ENCODE assay signal across 28 mouse cellular contexts in genomic region chr11:68448356-68448755, GRCm38 (mm10). TPM values are rescaled to one million over a fixed set of nuclear protein-coding genes. Genes with fewer than 3 reads are reported as not detected.
A peak's percentile ranks its signal among the peaks of the same experiment; 100 is the strongest.
DNase-seq lines count a peak whose midpoint lies in the region; ATAC-seq and TF ChIP-seq lines count a peak whose summit lies in the region.
"Had no signal": no experiment of that assay in that cellular context is flagged by ENCODE, and none has a peak within 500 bp of the region (broad histone marks: within the 10 kb centered on the region; RNA-seq: fewer than 3 reads in every experiment).

No protein-coding gene starts in this region.

- no peak overlapping the region for H3ac ChIP-seq in C2C12 (ENCODE audit: control insufficient read depth, insufficient read length, low read depth)

- no peaks in the 10 kb centered on the region for H3K79me3 ChIP-seq in C2C12 (ENCODE audit: low read depth)

- H3K27me3 ChIP-seq in C2C12 (ENCODE audit: control insufficient read depth, insufficient read depth, insufficient read length): no peaks in the 10 kb centered on the region
- H3K27me3 ChIP-seq: embryonic facial prominence, embryonic 15.5 days; forebrain, embryonic 12.5 days; Patski had no signal

- H3K4me3 ChIP-seq in C2C12 (ENCODE audit: insufficient read depth, poor library complexity, severe bottlenecking): no peak overlapping the region
- no peak overlapping the region for H3K4me3 ChIP-seq in macrophage (ENCODE audit: inconsistent target)
- H3K4me3 ChIP-seq: embryonic facial prominence, embryonic 13.5 days; embryonic facial prominence, embryonic 15.5 days; erythroblast, embryonic 14.5 days; forebrain, embryonic 10.5 days; forebrain, embryonic 12.5 days had no signal

- peak overlapping the region; percentile 98 for H3K27ac ChIP-seq in macrophage
- H3K27ac ChIP-seq: embryonic facial prominence, embryonic 13.5 days; embryonic facial prominence, embryonic 15.5 days; forebrain, embryonic 10.5 days; forebrain, embryonic 12.5 days had no signal

- no peak for TF ChIP-seq CTCF in C2C12 (IDR thresholded peaks at IDR 0.05; ENCODE audit: control insufficient read depth, insufficient read depth, insufficient read length)

- H3K36me3 ChIP-seq in C2C12 (ENCODE audit: control insufficient read depth, insufficient read depth): no peaks in the 10 kb centered on the region
- peaks cover 3% of the 10 kb centered on the region; the same call in 1 of the 2 replicates for H3K36me3 ChIP-seq in macrophage (ENCODE audit: inconsistent target)
- H3K36me3 ChIP-seq: embryonic facial prominence, embryonic 13.5 days; embryonic facial prominence, embryonic 15.5 days; forebrain, embryonic 10.5 days; forebrain, embryonic 12.5 days; G1E had no signal

- H3K79me2 ChIP-seq in C2C12 (ENCODE audit: control insufficient read depth, insufficient read depth) (no peaks in the 10 kb centered on the region), macrophage (ENCODE audit: inconsistent target) (peaks cover 100% of the 10 kb centered on the region)

- no peak for ATAC-seq in inflammation-experienced regulatory T-cells, adult 6 months
- ATAC-seq: forebrain, embryonic 14.5 days; forebrain, embryonic 16.5 days; Patski had no signal

- 83% methylated on average over 7 of the region's 7 CpGs for WGBS in macrophage (ENCODE audit: missing documents)

- DNase-seq in CD4-positive helper T cell, adult 2 months (ENCODE audit: low read depth, low spot score): peak; percentile 55
- DNase-seq in T-cell, adult 2 months (ENCODE audit: low spot score): peak; percentile 24
- no peak for DNase-seq in liver
- no peak for DNase-seq in frontal cortex, adult 2 months (ENCODE audit: extremely low spot score in 1 of 2, low spot score in 1 of 2)
- no peak for DNase-seq in gastrocnemius, adult 8-10 months (ENCODE audit: low spot score in 2 of 2)
- DNase-seq: adrenal gland, adult 2 months; adrenal gland, postnatal 10 days; adrenal gland, postnatal 25 days; cerebellum, adult 11 months; cerebellum, adult 18-20 months; cerebellum, adult 8-10 months; cerebellum, adult 9-11 months; cerebellum, postnatal 14 days; cerebellum, postnatal 36 days; embryo, embryonic 11 days had no signal

TF ChIP-seq in C2C12, 6 proteins besides CTCF, POLR2A, EP300 and RAD21:
- peak; percentile 12 for TF ChIP-seq USF1 (IDR thresholded peaks at IDR 0.05; ENCODE audit: low read depth)
- TF ChIP-seq MAX (IDR thresholded peaks at IDR 0.05): no peak
- TF ChIP-seq FOSL1 (IDR thresholded peaks at IDR 0.05; ENCODE audit: insufficient read depth, low read length, poor library complexity, severe bottlenecking): no peak
- no peak for TF ChIP-seq MYOG (IDR thresholded peaks at IDR 0.05; ENCODE audit: control insufficient read depth, extremely low read depth, insufficient read length)
- no peak for TF ChIP-seq CEBPB (IDR thresholded peaks at IDR 0.05; ENCODE audit: low read depth)
TF ChIP-seq in C2C12: peak in this region for 1.

RNA-seq across cellular contexts. Expression of gene Pik3r5, which starts 16.4 kb away (rescaled TPM):
- polyA plus RNA-seq in C2C12 (2012; fragmentation: generic; extraction: Trizol) (0.89 TPM), macrophage (2018) (65.4 to 120 TPM (median 103 TPM) in 3 replicates)
- total RNA-seq in macrophage (2018; cell fraction: chromatin; rRNA removed): 1,000 to 10,000 TPM in 12 of 26 experiments, 100 to 1,000 TPM in 14; 297 to 1,526 (median 884) TPM
- total RNA-seq in macrophage (2018; cell fraction: cytosol; rRNA removed): 100 to 1,000 TPM; 121 to 414 (median 184) TPM
- 1,000 to 10,000 TPM in 4 of 26 experiments, 100 to 1,000 TPM in 22; 237 to 1,268 (median 592) TPM for total RNA-seq in macrophage (2018; cell fraction: nucleus; rRNA removed)
- 1.5 and 2.0 TPM in 2 replicates for polyA plus RNA-seq in frontal cortex, adult 2 months (2012; rRNA removed)
- total RNA-seq in gastrocnemius, adult 8-10 months (2022): under 1 TPM; 0.22 to 0.56 (median 0.43) TPM
- 10 to 100 TPM; 18.4 to 24.9 (median 20.6) TPM for polyA plus RNA-seq in inflammation-experienced regulatory T-cells, adult 6 months (2017; shearing (Covaris generic))

RNA-seq across cellular contexts. Expression of gene Ntn1, which starts 47.7 kb away (rescaled TPM):
- polyA plus RNA-seq in C2C12 (2012; fragmentation: generic; extraction: Trizol) (19.4 TPM), macrophage (2018) (1.2 to 1.6 TPM (median 1.5 TPM) in 3 replicates)
- 10 to 100 TPM in 8 of 26 experiments, 1 to 10 TPM in 18; 4.9 to 16.7 (median 8.2) TPM for total RNA-seq in macrophage (2018; cell fraction: chromatin; rRNA removed)
- total RNA-seq in macrophage (2018; cell fraction: cytosol; rRNA removed): 1 to 10 TPM; 1.6 to 3.6 (median 2.3) TPM
- total RNA-seq in macrophage (2018; cell fraction: nucleus; rRNA removed): 10 to 100 TPM in 1 of 26 experiments, 1 to 10 TPM in 25; 4.2 to 10.9 (median 6.1) TPM
- 6.0 and 6.2 TPM in 2 replicates for polyA plus RNA-seq in frontal cortex, adult 2 months (2012; rRNA removed)
- 1 to 10 TPM; 2.7 to 6.6 (median 4.9) TPM for total RNA-seq in gastrocnemius, adult 8-10 months (2022)
- polyA plus RNA-seq in inflammation-experienced regulatory T-cells, adult 6 months (2017; shearing (Covaris generic)): under 1 TPM; 0.13 to 0.31 (median 0.18) TPM
- total RNA-seq: common myeloid progenitor, adult 5-6 weeks had no signal
- polyA plus RNA-seq: erythroblast, embryonic 14.5 days; G1E had no signal

RNA-seq across cellular contexts. Expression of gene Pik3r6, which starts 54.5 kb away (rescaled TPM):
- polyA plus RNA-seq in C2C12 (2012; fragmentation: generic; extraction: Trizol) (not detected), macrophage (2018) (6.7 to 17.9 TPM (median 11.0 TPM) in 3 replicates)
- total RNA-seq in macrophage (2018; cell fraction: chromatin; rRNA removed): 100 to 1,000 TPM in 15 of 26 experiments, 10 to 100 TPM in 11; 40.3 to 163 (median 108) TPM
- total RNA-seq in macrophage (2018; cell fraction: cytosol; rRNA removed): 10 to 100 TPM in 19 of 26 experiments, 1 to 10 TPM in 7; 6.1 to 19.6 (median 11.9) TPM
- total RNA-seq in macrophage (2018; cell fraction: nucleus; rRNA removed): 100 to 1,000 TPM in 1 of 26 experiments, 10 to 100 TPM in 25; 23.2 to 107 (median 61.3) TPM
- polyA plus RNA-seq in frontal cortex, adult 2 months (2012; rRNA removed): 2.8 and 2.9 TPM in 2 replicates
- 1 to 10 TPM in 1 of 4 experiments, under 1 TPM in 3; 0.58 to 1.2 (median 0.74) TPM for total RNA-seq in gastrocnemius, adult 8-10 months (2022)
- polyA plus RNA-seq in inflammation-experienced regulatory T-cells, adult 6 months (2017; shearing (Covaris generic)): not detected

Comparison
In these comparisons a context has a peak if more than half of its experiments do, and no peak if none do; other contexts are left out.
1. DNase-seq: peak in CD4-positive helper T cell, adult 2 months (single experiment) and T-cell, adult 2 months (single experiment); none in liver (single experiment), frontal cortex, adult 2 months (0 of 2) and gastrocnemius, adult 8-10 months (0 of 2).